Mouse (Mus musculus): ENCODE data around the gene Nwd1. TPM values are rescaled to one million over a fixed set of nuclear protein-coding genes. Genes with fewer than 3 reads are reported as not detected.

Gene Nwd1
- polyA plus RNA-seq, 1 experiment from 2014 or later, result 0.06 TPM

- H3K4me3 ChIP-seq (ENCODE audit: inconsistent target), result no peak overlapping the region
- 98% methylated on average over 3 of the region's 4 CpGs for WGBS (ENCODE audit: missing documents)
- no peaks in the 10 kb centered on the region for H3K36me3 ChIP-seq (ENCODE audit: inconsistent target)
- H3K79me2 ChIP-seq (ENCODE audit: inconsistent target), result no peaks in the 10 kb centered on the region
- H3K27ac ChIP-seq, result no peak overlapping the region
These were observed 119.2 kb downstream of the Nwd1 start for GRCm38 (mm10) chr8:72765696-72766095.

GRCm38 (mm10) chr8:72766777-72767176 lies 120.3 kb downstream of the Nwd1 start:
- no peaks in the 10 kb centered on the region for H3K79me2 ChIP-seq (ENCODE audit: inconsistent target)
- 88% methylated on average over 7 of the region's 7 CpGs for WGBS (ENCODE audit: missing documents)
- no peak overlapping the region for H3K27ac ChIP-seq
- H3K36me3 ChIP-seq (ENCODE audit: inconsistent target), result no peaks in the 10 kb centered on the region
- H3K4me3 ChIP-seq (ENCODE audit: inconsistent target), result no peak overlapping the region

Other genes starting within 250 kb of the Nwd1 start
- 36.4 to 53.4 TPM (median 39.6 TPM) in 3 replicates for gene Eps15l1, start 225.3 kb upstream of the Nwd1 start, polyA plus RNA-seq (2018)
- gene Calr3, start 202.8 kb upstream of the Nwd1 start, polyA plus RNA-seq (2018), result 0.50 to 0.60 TPM (median 0.58 TPM) in 3 replicates
- 2.4 to 5.8 TPM (median 3.0 TPM) in 3 replicates for gene 1700030K09Rik, start 202.8 kb upstream of the Nwd1 start, polyA plus RNA-seq (2018)
- 41.2 to 67.1 TPM (median 44.9 TPM) in 3 replicates for gene Cherp, start 171.5 kb upstream of the Nwd1 start, polyA plus RNA-seq (2018)
- gene Slc35e1, start 154.1 kb upstream of the Nwd1 start, polyA plus RNA-seq (2018), result 31.9 to 35.0 TPM (median 32.6 TPM) in 3 replicates
- 4.4 to 5.6 TPM (median 4.6 TPM) in 3 replicates for gene Med26, start 98.4 kb upstream of the Nwd1 start, polyA plus RNA-seq (2018)
- 16.5 to 43.2 TPM (median 39.1 TPM) in 3 replicates for gene Smim7, start 75.6 kb upstream of the Nwd1 start, polyA plus RNA-seq (2018)
- 2.2 to 4.4 TPM (median 2.7 TPM) in 3 replicates for gene Tmem38a, start 74.7 kb upstream of the Nwd1 start, polyA plus RNA-seq (2018)
- gene Sin3b, start 76.6 kb downstream of the Nwd1 start, polyA plus RNA-seq (2018), result 108 to 154 TPM (median 139 TPM) in 3 replicates
- gene F2rl3, start 115.2 kb downstream of the Nwd1 start, polyA plus RNA-seq (2018), result not detected in 3 replicates